Mouse (Mus musculus): ENCODE results near the gene Tsc22d1. TPM values are rescaled to one million over a fixed set of nuclear protein-coding genes. Genes with fewer than 3 reads are reported as not detected.

Tsc22d1 gene
- polyA plus RNA-seq, 1 experiment from 2014 or later: 145 TPM

DNA sequence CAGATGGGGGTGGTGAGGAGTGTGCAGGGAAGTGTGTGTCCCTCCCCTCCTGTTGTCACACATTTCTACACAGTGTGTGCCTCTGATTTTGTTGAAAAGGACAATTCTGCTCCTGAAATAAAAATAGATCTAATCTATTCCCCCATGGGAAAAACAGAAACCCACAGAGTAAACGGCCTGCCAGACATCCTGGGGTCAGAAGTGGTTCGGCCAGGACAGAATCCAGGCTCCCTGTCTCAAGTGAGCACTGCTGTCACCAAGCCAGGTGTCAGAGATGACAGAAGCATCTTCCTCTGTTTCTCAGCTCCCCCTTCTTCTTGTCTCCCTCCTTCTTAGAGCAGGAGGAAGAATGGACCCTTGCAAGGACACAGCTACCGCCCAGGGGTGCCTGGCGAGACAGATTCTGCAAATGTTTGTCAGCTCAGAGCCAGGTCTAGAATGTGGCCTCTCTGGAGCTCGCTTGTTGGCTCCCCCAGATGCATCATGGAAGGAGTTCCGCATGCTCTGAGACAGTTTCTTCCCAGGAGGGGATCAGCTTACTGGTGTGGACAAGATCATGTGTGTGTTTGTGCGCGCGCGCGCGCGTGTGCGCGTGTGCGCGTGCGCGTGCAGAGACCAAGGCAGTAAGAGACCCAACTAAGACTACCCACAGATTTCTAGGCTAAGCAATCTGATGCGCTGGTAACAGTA is 112.4 kb downstream of the Tsc22d1 start:
- WGBS (ENCODE audit: insufficient replicate concordance): 89% methylated on average over 20 of the region's 20 CpGs
- Histone ChIP-seq H3K27ac (peak overlapping the region; percentile 2; the same call in 1 of the 2 replicates), H3K9ac (no peak overlapping the region), H3K4me2 (no peak overlapping the region), H3K27me3 (replicated peaks) (no peaks in the 10 kb centered on the region), H3K4me3 (no peak overlapping the region), H3K9me3 (replicated peaks) (no peaks in the 10 kb centered on the region), H3K36me3 (no peaks in the 10 kb centered on the region), H3K4me1 (peaks cover 89% of the 10 kb centered on the region)
- ATAC-seq: no peak

DNA sequence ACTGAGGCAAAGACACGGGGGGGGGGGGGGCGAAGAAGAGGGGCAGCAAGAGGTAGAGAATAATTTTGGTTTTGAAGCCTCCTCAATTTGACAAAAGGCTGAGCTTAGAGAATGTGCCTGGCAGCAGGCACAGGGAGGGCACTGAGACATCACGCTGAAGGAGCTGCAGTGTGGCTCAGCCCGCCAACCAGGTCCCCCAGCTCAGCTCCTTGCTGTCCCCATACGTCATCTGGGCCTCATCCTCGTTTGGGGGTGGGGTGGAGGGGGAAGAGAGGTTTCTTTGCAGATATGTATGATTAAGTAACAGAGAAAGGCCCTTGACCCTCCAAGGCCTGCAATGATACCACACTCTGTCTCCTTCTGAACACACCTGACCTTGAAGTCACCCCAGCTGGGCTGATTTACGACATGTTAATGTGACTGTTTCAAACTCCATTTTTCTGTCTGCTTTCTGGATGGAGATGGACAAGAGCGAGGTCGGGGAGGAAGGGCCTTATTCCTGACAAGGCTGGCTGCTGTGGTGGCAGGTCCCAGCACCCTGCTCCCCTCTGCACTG is 113.1 kb downstream of the Tsc22d1 start:
- peak overlapping the region; percentile 46; the same call in 1 of the 2 replicates for H3K27ac ChIP-seq
- no peak for ATAC-seq
- peaks cover 95% of the 10 kb centered on the region for H3K4me1 ChIP-seq

DNA sequence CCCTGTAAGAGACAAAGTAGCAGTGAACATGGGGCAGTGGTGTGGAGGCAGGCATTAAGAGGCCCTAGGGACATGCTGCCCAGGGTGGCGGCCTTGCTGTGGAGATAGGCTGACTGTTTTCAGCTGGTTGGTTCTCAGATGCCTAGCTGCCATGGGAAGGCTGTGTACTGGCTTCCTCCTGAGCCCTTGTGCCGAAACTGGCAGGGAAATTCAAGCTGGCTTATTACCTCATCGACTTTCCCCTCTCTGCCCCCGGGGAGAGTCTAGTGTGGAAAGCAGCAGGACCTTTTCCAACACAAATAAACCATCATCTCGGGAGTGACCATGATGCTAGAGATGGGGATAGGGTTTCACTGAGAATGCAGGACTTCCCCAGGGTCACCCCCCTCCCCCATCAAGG is 113.9 kb downstream of the Tsc22d1 start:
- H3K4me3 ChIP-seq: no peak overlapping the region
- H3K27me3 ChIP-seq (replicated peaks): no peaks in the 10 kb centered on the region
- 65% methylated on average over 5 of the region's 5 CpGs for WGBS (ENCODE audit: insufficient replicate concordance)
- peak overlapping the region; percentile 46 for H3K27ac ChIP-seq
- H3K4me2 ChIP-seq: no peak overlapping the region
- no peaks in the 10 kb centered on the region for H3K36me3 ChIP-seq
- peaks cover 95% of the 10 kb centered on the region for H3K4me1 ChIP-seq
- H3K9ac ChIP-seq: peak overlapping the region; percentile 20; the same call in 1 of the 2 replicates
- no peaks in the 10 kb centered on the region for H3K9me3 ChIP-seq (replicated peaks)
- no peak for ATAC-seq

More for the DNA sequence above, 113.1 kb downstream of the Tsc22d1 start:
- Histone ChIP-seq H3K9me3 (replicated peaks) (no peaks in the 10 kb centered on the region), H3K4me3 (no peak overlapping the region), H3K27me3 (replicated peaks) (no peaks in the 10 kb centered on the region), H3K36me3 (no peaks in the 10 kb centered on the region), H3K4me2 (no peak overlapping the region), H3K9ac (peak overlapping the region; percentile 20; the same call in 1 of the 2 replicates)
- 72% methylated on average over 9 of the region's 9 CpGs for WGBS (ENCODE audit: insufficient replicate concordance)

GRCm38 (mm10) chr14:76531027-76531660 is 116.4 kb downstream of the Tsc22d1 start:
- Histone ChIP-seq H3K36me3 (no peaks in the 10 kb centered on the region), H3K4me2 (peak overlapping the region; percentile 80), H3K27me3 (replicated peaks) (no peaks in the 10 kb centered on the region), H3K9me3 (replicated peaks) (no peaks in the 10 kb centered on the region), H3K9ac (peak overlapping the region; percentile 74), H3K27ac (peak overlapping the region; percentile 96), H3K4me1 (peaks cover 98% of the 10 kb centered on the region), H3K4me3 (peak overlapping the region; percentile 12; the same call in 1 of the 2 replicates)
- ATAC-seq: no peak
- WGBS (ENCODE audit: insufficient replicate concordance): 59% methylated on average over 7 of the region's 7 CpGs

DNA sequence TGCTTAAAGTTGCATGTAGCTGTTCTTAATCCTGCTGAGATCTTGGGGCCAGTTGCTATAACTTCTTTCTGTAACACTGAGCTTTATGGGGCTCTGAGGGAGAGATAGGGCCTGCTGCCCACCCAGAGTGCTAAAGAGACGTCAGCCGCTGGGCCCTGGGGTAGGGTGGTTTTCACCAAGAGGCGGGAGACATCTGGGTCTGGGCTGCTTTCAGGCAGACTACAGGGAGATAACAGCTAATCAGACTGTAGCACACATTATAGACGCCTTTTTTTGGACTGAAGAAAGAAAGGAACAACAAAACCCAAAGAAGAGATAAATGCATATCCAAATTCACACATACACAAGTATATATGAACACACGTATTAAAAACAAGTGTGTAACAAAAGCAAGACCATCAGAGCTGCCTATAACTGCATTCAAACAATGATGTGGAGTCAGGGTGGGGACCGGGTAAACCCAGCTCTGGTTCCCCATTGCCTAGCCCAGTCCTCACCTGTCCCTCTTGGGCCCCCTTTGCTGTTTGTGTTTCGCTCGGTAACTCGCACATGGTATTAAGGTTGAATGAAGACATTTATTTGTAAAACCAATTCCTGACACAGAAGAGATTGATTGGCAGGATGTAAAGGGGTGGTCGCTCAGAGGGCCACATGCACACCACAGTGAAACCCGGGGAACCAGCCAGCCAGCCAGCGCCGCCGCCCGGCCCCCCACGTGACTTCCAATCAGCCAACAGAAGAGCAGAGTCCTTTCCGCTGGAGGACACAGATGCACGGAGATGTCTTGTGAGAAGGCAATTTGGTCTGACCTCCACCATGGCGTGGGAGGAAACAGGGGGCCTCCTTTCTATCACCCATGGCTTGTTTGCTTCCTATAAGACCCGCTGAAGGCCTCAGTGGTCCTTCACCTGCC is 117.8 kb downstream of the Tsc22d1 start:
- H3K27me3 ChIP-seq (replicated peaks): no peaks in the 10 kb centered on the region
- 5% methylated on average over 20 of the region's 20 CpGs for WGBS (ENCODE audit: insufficient replicate concordance)
- peak overlapping the region; percentile 58 for H3K4me3 ChIP-seq
- peak overlapping the region; percentile 96 for H3K27ac ChIP-seq
- peak overlapping the region; percentile 80 for H3K4me2 ChIP-seq
- H3K36me3 ChIP-seq: no peaks in the 10 kb centered on the region
- no peaks in the 10 kb centered on the region for H3K9me3 ChIP-seq (replicated peaks)
- peak; percentile 90 for ATAC-seq
- peaks cover 94% of the 10 kb centered on the region for H3K4me1 ChIP-seq
- peak overlapping the region; percentile 74 for H3K9ac ChIP-seq

DNA sequence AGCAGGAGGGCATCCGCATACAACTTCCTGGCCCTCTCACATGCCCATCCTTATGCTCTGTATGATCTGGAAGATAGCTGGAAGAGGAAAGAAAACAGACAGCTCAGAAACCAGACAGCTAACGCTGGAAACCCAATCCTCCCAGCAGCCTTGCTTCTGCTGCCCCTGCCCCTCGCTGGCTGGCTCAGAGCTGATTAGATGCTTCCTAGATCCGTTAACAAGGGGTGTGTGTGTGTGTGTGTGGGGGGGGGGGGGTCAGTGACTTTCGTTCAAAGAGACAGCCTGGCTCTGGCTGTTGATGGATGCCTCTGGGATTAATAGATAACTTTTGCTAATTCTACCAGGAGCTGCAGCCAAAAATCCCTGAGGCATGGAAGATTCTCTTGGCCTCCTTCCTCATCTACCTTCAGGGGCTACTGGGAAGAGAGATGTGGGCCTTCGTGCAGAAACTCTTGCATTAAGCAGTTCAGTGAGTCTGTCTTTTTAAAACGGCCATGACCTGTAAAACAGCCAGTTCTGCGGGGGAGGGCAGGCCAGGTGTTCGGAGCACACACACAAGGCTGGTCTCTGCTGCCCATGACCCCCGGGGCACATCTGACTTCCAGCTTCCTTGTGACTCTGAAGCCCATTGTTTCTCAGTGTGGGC is 118.5 kb downstream of the Tsc22d1 start:
- H3K36me3 ChIP-seq: no peaks in the 10 kb centered on the region
- H3K9ac ChIP-seq: peak overlapping the region; percentile 74
- no peaks in the 10 kb centered on the region for H3K27me3 ChIP-seq (replicated peaks)
- H3K9me3 ChIP-seq (replicated peaks): no peaks in the 10 kb centered on the region
- H3K4me3 ChIP-seq: peak overlapping the region; percentile 58
- ATAC-seq: peak; percentile 71
- WGBS (ENCODE audit: insufficient replicate concordance): 5% methylated on average over 10 of the region's 10 CpGs
- peak overlapping the region; percentile 96 for H3K27ac ChIP-seq
- H3K4me2 ChIP-seq: peak overlapping the region; percentile 80
- peaks cover 91% of the 10 kb centered on the region for H3K4me1 ChIP-seq

DNA sequence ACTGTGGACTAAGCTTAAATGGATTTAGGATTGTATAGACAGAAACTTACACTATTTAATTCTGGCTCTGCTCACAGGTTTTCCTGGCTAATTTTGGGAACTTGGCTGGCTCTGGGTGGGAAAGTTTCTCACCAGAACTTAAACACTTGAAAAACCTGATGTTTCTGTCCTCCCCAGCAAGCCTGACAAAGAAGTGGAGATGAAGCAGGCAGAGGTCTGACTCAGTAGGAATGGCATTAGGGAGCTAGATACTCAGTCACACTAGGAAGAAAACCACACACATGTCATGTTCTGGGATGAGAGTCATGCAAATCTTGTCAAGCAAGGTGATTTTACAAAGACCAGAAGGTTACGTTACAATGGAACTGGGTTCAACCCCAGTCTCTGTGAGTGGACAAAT is 120.3 kb downstream of the Tsc22d1 start:
- no peaks in the 10 kb centered on the region for H3K9me3 ChIP-seq (replicated peaks)
- no peaks in the 10 kb centered on the region for H3K27me3 ChIP-seq (replicated peaks)
- H3K4me3 ChIP-seq: 0 out of 2 replicates have a peak overlapping the region, but pooled peaks have one; percentile 58
- peak overlapping the region; percentile 74 for H3K9ac ChIP-seq
- peak overlapping the region; percentile 64 for H3K27ac ChIP-seq
- H3K4me2 ChIP-seq: peak overlapping the region; percentile 80
- 93% methylated on average over 1 of the region's 1 CpGs for WGBS (ENCODE audit: insufficient replicate concordance)
- ATAC-seq: no peak
- H3K4me1 ChIP-seq: peaks cover 74% of the 10 kb centered on the region
- H3K36me3 ChIP-seq: no peaks in the 10 kb centered on the region

- Histone ChIP-seq H3K4me2 (no peak overlapping the region), H3K4me1 (peaks cover 65% of the 10 kb centered on the region), H3K27ac (peak overlapping the region; percentile 34; the same call in 1 of the 2 replicates), H3K4me3 (no peak overlapping the region), H3K36me3 (no peaks in the 10 kb centered on the region), H3K27me3 (replicated peaks) (no peaks in the 10 kb centered on the region), H3K9ac (peak overlapping the region; percentile 2; the same call in 1 of the 2 replicates), H3K9me3 (replicated peaks) (no peaks in the 10 kb centered on the region)
- WGBS (ENCODE audit: insufficient replicate concordance): 45% methylated on average over 6 of the region's 6 CpGs
- ATAC-seq: no peak
These were observed 122.2 kb downstream of the Tsc22d1 start for GRCm38 (mm10) chr14:76536921-76537320.

DNA sequence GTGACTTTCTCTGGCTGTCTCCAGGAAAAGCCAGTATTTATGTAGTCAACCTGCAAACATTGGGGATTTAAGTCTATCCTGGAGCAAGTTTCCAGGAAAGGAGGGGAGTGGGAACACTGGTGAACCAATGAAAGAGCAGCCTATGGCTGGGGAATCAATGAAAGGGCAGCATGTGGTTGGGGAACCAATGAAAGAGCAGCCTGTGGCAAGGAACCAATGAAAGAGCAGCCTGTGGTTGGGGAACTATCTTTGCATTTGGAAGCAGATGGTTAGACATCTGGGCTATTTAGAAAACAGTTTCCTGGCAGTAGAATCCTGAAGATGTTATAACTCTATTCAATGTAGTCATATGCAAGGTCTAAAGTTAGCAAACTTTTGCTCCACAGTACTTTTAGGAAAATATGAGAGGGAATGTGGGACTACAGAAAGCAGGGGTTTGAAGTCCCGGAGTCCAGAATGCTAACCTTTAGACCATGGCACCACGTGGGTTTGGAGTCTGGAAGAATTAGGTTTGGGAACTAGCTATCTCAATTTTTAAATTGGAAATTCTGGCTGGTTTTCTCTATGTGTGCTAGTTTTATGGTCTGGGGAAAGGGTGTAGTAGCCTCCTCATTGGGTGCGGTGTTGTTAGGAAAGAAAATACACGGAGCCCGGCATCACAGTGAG is 125.4 kb downstream of the Tsc22d1 start:
- Histone ChIP-seq H3K9me3 (replicated peaks) (no peaks in the 10 kb centered on the region), H3K4me3 (no peak overlapping the region), H3K9ac (no peak overlapping the region), H3K4me2 (no peak overlapping the region), H3K4me1 (peaks cover 58% of the 10 kb centered on the region), H3K27me3 (replicated peaks) (no peaks in the 10 kb centered on the region), H3K27ac (no peak overlapping the region), H3K36me3 (no peaks in the 10 kb centered on the region)
- 82% methylated on average over 5 of the region's 5 CpGs for WGBS (ENCODE audit: insufficient replicate concordance)
- ATAC-seq: no peak

- H3K9ac ChIP-seq: peak overlapping the region; percentile 12; the same call in 1 of the 2 replicates
- no peaks in the 10 kb centered on the region for H3K27me3 ChIP-seq (replicated peaks)
- ATAC-seq: peak; percentile 27; the same call in 1 of the 2 replicates
These were observed 126.6 kb downstream of the Tsc22d1 start for GRCm38 (mm10) chr14:76541341-76541740.

More at GRCm38 (mm10) chr14:76541341-76541740, 126.6 kb downstream of the Tsc22d1 start:
- Histone ChIP-seq H3K4me2 (no peak overlapping the region), H3K4me1 (peaks cover 48% of the 10 kb centered on the region), H3K9me3 (replicated peaks) (no peaks in the 10 kb centered on the region), H3K36me3 (no peaks in the 10 kb centered on the region), H3K4me3 (no peak overlapping the region), H3K27ac (no peak overlapping the region; the same call in 1 of the 2 replicates)
- WGBS (ENCODE audit: insufficient replicate concordance): 55% methylated on average over 2 of the region's 2 CpGs

Data from liver, embryonic 12.5 days (tissue).